Mouse (Mus musculus) liver, embryonic 14.5 days (tissue): ENCODE data around the gene Nop16.

ENCODE experiments used
- CTCF ChIP-seq: IDR thresholded peaks from 2 replicates; pipeline ENCODE4 v1.5.1; 2016; ENCODE audit warnings: antibody characterized with exemption, low read depth, control low read depth
- EP300 ChIP-seq: IDR thresholded peaks from 2 replicates; pipeline ENCODE4 v1.6.1; 2016; ENCODE audit warnings: antibody characterized with exemption, low read depth

DNA sequence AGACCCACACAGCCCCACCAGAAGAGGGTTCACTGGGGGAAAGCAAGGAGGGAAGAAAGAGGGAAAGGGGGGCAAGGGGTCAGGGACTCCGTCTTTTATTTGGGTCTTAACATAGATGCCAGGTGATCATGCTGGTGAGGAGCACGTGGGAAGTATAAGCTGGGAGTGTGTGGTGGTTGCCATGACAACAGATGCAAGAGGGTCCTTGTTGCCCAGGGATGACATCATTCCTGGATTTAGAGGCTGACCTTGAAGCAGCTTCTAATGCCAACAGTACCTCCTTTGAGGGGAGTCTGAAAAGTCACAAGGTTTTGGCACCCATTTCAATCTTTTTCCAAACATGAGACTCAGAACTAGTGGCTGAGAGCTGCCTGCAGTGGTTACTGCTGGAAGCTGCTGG lies 18.3 kb downstream of the Nop16 start:
- no peak for TF ChIP-seq CTCF
- TF ChIP-seq EP300 = no peak
